Mouse (Mus musculus): ENCODE data around the gene Sez6l. TPM values are rescaled to one million over a fixed set of nuclear protein-coding genes. Genes with fewer than 3 reads are reported as not detected.

The Sez6l gene
- total and polyA plus RNA-seq, 3 experiments: not detected

GRCm38 (mm10) chr5:112419535-112419934 lies 157.4 kb downstream of the Sez6l start:
- Histone ChIP-seq H3K4me1 (ENCODE audit: control insufficient read depth in 1 of 2, insufficient read depth in 2 of 2) (no peaks in the 10 kb centered on the region), H3K27me3 (replicated peaks) (peaks cover 41% of the 10 kb centered on the region), H3K9me3 (replicated peaks; ENCODE audit: low read length) (no peaks in the 10 kb centered on the region), H3K9ac (ENCODE audit: insufficient read depth, low read depth) (no peak overlapping the region), H3K36me3 (replicated peaks in 1 of 2; ENCODE audit: control insufficient read depth in 1 of 2, insufficient read depth in 1 of 2, low read length in 1 of 2) (no peaks in the 10 kb centered on the region), H3K4me2 (ENCODE audit: insufficient read depth, low read depth, poor library complexity, severe bottlenecking) (no peak overlapping the region), H3K4me3 (replicated peaks in 1 of 3; ENCODE audit: low read depth in 2 of 3, low read length in 2 of 3, poor library complexity in 1 of 3) (no peak overlapping the region), H3K27ac (ENCODE audit: insufficient read depth, low read depth) (no peak overlapping the region), H3K79me2 (replicated peaks; ENCODE audit: control insufficient read depth, extremely low read depth, insufficient read depth, poor library complexity, severe bottlenecking) (no peaks in the 10 kb centered on the region)
- dilution Hi-C loops (cut with MboI; ENCODE audit: extremely low pct_ligation_motif_present, extremely low pct_unique_long_range_greater_than_20kb, low sequenced_read_pairs): no loop called here
- no peak for DNase-seq (ENCODE audit: extremely low read depth)
- in situ Hi-C loops (cut with MboI; ENCODE audit: low pct_ligation_motif_present, low pct_unique_long_range_greater_than_20kb, low sequenced_read_pairs): no loop called here
- TF ChIP-seq NRF1 (IDR thresholded peaks at IDR 0.05; ENCODE audit: low read depth, low read length) (no peak), EP300 (IDR thresholded peaks at IDR 0.05; ENCODE audit: low read length) (no peak), ELF1 (IDR thresholded peaks at IDR 0.05; ENCODE audit: low read depth, low read length) (no peak), ZNF384 (IDR thresholded peaks at IDR 0.05; ENCODE audit: low read depth, low read length) (no peak), USF2 (conservative IDR thresholded peaks at IDR 0.05; ENCODE audit: low read depth, low read length) (no peak), ZMIZ1 (IDR thresholded peaks at IDR 0.05; ENCODE audit: low read depth, low read length) (no peak), E2F4 (IDR thresholded peaks at IDR 0.05; ENCODE audit: insufficient replicate concordance, low read depth, low read length) (no peak)

- H3K36me3 ChIP-seq (replicated peaks in 1 of 2; ENCODE audit: control insufficient read depth in 1 of 2, insufficient read depth in 1 of 2, low read length in 1 of 2): no peaks in the 10 kb centered on the region
- in situ Hi-C loops (cut with MboI; ENCODE audit: low pct_ligation_motif_present, low pct_unique_long_range_greater_than_20kb, low sequenced_read_pairs) (no loop called here), dilution Hi-C loops (cut with MboI; ENCODE audit: extremely low pct_ligation_motif_present, extremely low pct_unique_long_range_greater_than_20kb, low sequenced_read_pairs) (no loop called here)
- no peaks in the 10 kb centered on the region for H3K4me1 ChIP-seq (ENCODE audit: control insufficient read depth in 1 of 2, insufficient read depth in 2 of 2)
- no peak overlapping the region for H3K27ac ChIP-seq (ENCODE audit: insufficient read depth, low read depth)
- TF ChIP-seq USF2 (conservative IDR thresholded peaks at IDR 0.05; ENCODE audit: low read depth, low read length): no peak
- no peak for TF ChIP-seq POLR2A (IDR thresholded peaks at IDR 0.05; ENCODE audit: low read depth, low read length)
- TF ChIP-seq ZNF384 (IDR thresholded peaks at IDR 0.05; ENCODE audit: low read depth, low read length): no peak
- TF ChIP-seq NELFE (IDR thresholded peaks at IDR 0.05; ENCODE audit: low read depth, low read length): no peak
- no peak for TF ChIP-seq MXI1 (IDR thresholded peaks at IDR 0.05; ENCODE audit: low read depth, low read length)
- TF ChIP-seq SMC3 (IDR thresholded peaks at IDR 0.05; ENCODE audit: low read depth, low read length): no peak
- TF ChIP-seq CHD2 (IDR thresholded peaks at IDR 0.05; ENCODE audit: low read length): no peak
- no peak overlapping the region for H3K9ac ChIP-seq (ENCODE audit: insufficient read depth, low read depth)
- no peak for DNase-seq (ENCODE audit: extremely low read depth)
- no peaks in the 10 kb centered on the region for H3K79me2 ChIP-seq (replicated peaks; ENCODE audit: control insufficient read depth, extremely low read depth, insufficient read depth, poor library complexity, severe bottlenecking)
- peaks cover 2% of the 10 kb centered on the region for H3K9me3 ChIP-seq (replicated peaks; ENCODE audit: low read length)
- peaks cover 31% of the 10 kb centered on the region for H3K27me3 ChIP-seq (replicated peaks)
- no peak overlapping the region for H3K4me3 ChIP-seq (replicated peaks in 1 of 3; ENCODE audit: low read depth in 2 of 3, low read length in 2 of 3, poor library complexity in 1 of 3)
- no peak overlapping the region for H3K4me2 ChIP-seq (ENCODE audit: insufficient read depth, low read depth, poor library complexity, severe bottlenecking)
These were observed 159.0 kb downstream of the Sez6l start for GRCm38 (mm10) chr5:112418023-112418422.

- in situ Hi-C loops (cut with MboI; ENCODE audit: low pct_ligation_motif_present, low pct_unique_long_range_greater_than_20kb, low sequenced_read_pairs): no loop called here
- H3K27ac ChIP-seq (ENCODE audit: insufficient read depth, low read depth): no peak overlapping the region
- no peak overlapping the region for H3K4me3 ChIP-seq (replicated peaks in 1 of 3; ENCODE audit: low read depth in 2 of 3, low read length in 2 of 3, poor library complexity in 1 of 3)
- H3K79me2 ChIP-seq (replicated peaks; ENCODE audit: control insufficient read depth, extremely low read depth, insufficient read depth, poor library complexity, severe bottlenecking): no peaks in the 10 kb centered on the region
- H3K4me1 ChIP-seq (ENCODE audit: control insufficient read depth in 1 of 2, insufficient read depth in 2 of 2): no peaks in the 10 kb centered on the region
- TF ChIP-seq BHLHE40 (IDR thresholded peaks at IDR 0.05; ENCODE audit: low read depth, low read length) (no peak), JUND (conservative IDR thresholded peaks at IDR 0.05; ENCODE audit: low read depth, low read length) (no peak), SIN3A (IDR thresholded peaks at IDR 0.05; ENCODE audit: low read length) (no peak), NELFE (IDR thresholded peaks at IDR 0.05; ENCODE audit: low read depth, low read length) (no peak), EP300 (IDR thresholded peaks at IDR 0.05; ENCODE audit: low read length) (no peak), POLR2AphosphoS2 (IDR thresholded peaks at IDR 0.05; ENCODE audit: low read depth, low read length) (no peak), ZNF384 (IDR thresholded peaks at IDR 0.05; ENCODE audit: low read depth, low read length) (no peak), JUN (IDR thresholded peaks at IDR 0.05; ENCODE audit: insufficient read depth, low read depth, low read length) (no peak), PAX5 (IDR thresholded peaks at IDR 0.05; ENCODE audit: low read length) (no peak), MAZ (IDR thresholded peaks at IDR 0.05; ENCODE audit: low read depth, low read length) (no peak), ZC3H11A (IDR thresholded peaks at IDR 0.05; ENCODE audit: low read depth, low read length) (no peak), UBTF (IDR thresholded peaks at IDR 0.05; ENCODE audit: low read depth, low read length) (no peak), USF1 (IDR thresholded peaks at IDR 0.05; ENCODE audit: low read depth, low read length) (no peak)
- H3K9ac ChIP-seq (ENCODE audit: insufficient read depth, low read depth): no peak overlapping the region
- no peak for DNase-seq (ENCODE audit: extremely low read depth)
- no peaks in the 10 kb centered on the region for H3K36me3 ChIP-seq (replicated peaks in 1 of 2; ENCODE audit: control insufficient read depth in 1 of 2, insufficient read depth in 1 of 2, low read length in 1 of 2)
- dilution Hi-C loops (cut with MboI; ENCODE audit: extremely low pct_ligation_motif_present, extremely low pct_unique_long_range_greater_than_20kb, low sequenced_read_pairs): no loop called here
- peaks cover 29% of the 10 kb centered on the region for H3K27me3 ChIP-seq (replicated peaks)
- no peak overlapping the region for H3K4me2 ChIP-seq (ENCODE audit: insufficient read depth, low read depth, poor library complexity, severe bottlenecking)
- peaks cover 2% of the 10 kb centered on the region for H3K9me3 ChIP-seq (replicated peaks; ENCODE audit: low read length)
These were observed 160.3 kb downstream of the Sez6l start for GRCm38 (mm10) chr5:112416673-112417072.
